Mouse (Mus musculus): ENCODE measurements at regions not wholly inside any gene's neighbourhood (a gene's known extent, or its start where the extent isn't known, plus 50 kb on each side); places are given as distances from the start of the nearest gene placed in this dataset.

- no peak for TF ChIP-seq POLR2A (IDR thresholded peaks at IDR 0.05; ENCODE audit: extremely low read depth, insufficient read depth, low read length)
- no peak for TF ChIP-seq CTCF (IDR thresholded peaks at IDR 0.05; ENCODE audit: extremely low read depth, insufficient read depth, low read length)
Measured at GRCm38 (mm10) chr10:60920621-60921020, 89.2 kb upstream of the Unc5b start.
